8 mouse cellular contexts compared by ENCODE assay signal in the genomic region with DNA sequence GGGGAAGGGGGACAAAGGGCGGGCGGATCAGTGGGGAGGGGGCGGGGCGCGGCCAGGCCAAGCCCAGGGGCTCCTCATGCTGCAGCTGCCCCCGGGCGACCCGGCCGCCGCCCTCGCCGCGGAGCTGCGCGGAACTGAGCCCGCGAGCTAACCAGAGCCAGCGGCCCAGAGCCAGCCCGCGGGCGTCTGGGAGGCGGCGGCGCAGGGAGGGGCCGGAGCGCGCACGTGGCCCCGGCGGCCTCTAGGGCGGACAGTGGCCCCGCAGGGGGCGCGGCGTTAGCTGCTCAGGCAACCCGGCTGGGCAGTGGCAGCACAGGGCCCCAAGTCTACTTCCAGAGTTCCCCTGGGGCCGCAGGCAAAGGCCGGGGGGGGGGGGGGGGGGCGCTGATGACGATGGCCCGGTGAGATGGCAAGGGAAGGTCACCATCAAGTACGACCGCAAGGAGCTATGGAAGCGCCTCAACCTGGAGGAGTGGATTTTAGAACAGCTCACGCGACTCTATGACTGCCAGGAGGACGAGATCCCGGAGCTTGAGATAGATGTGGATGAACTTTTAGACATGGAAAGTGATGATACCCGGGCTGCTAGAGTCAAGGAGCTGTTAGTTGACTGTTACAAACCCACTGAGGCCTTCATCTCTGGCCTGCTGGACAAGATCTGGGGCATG. TPM values are rescaled to one million over a fixed set of nuclear protein-coding genes. Genes with fewer than 3 reads are reported as not detected.
DNase-seq lines count a peak whose midpoint lies in the region; ATAC-seq lines count a peak whose summit lies in the region.

No protein-coding gene starts in this region.

- peak; percentile 69 for ATAC-seq in common myeloid progenitor, adult 5-6 weeks (replicated peaks; ENCODE audit: low read depth, poor library complexity, severe bottlenecking)
- ATAC-seq in hindbrain, embryonic 16.5 days = peak; percentile 60
- ATAC-seq in liver, embryonic 11.5 days (replicated peaks; ENCODE audit: low FRiP score) = peak; percentile 93
- ATAC-seq in midbrain, embryonic 16.5 days = peak; percentile 60

- no peaks in the 10 kb centered on the region for H3K27me3 ChIP-seq in hindbrain, embryonic 16.5 days (replicated peaks; ENCODE audit: control insufficient read depth, insufficient read depth, low read length)
- H3K27me3 ChIP-seq in liver, embryonic 11.5 days (replicated peaks; ENCODE audit: control insufficient read depth, insufficient read depth, low read length) = no peaks in the 10 kb centered on the region
- no peaks in the 10 kb centered on the region for H3K27me3 ChIP-seq in midbrain, embryonic 16.5 days (ENCODE audit: control insufficient read depth, insufficient read depth, low read depth, low read length)

- H3K9ac ChIP-seq in hindbrain, embryonic 16.5 days (ENCODE audit: low read depth, low read length) = peak overlapping the region; percentile 59
- peak overlapping the region; percentile 51 for H3K9ac ChIP-seq in liver, embryonic 11.5 days (ENCODE audit: low read depth, low read length)
- H3K9ac ChIP-seq in midbrain, embryonic 16.5 days (ENCODE audit: low read depth, low read length) = peak overlapping the region; percentile 66

- no peaks in the 10 kb centered on the region for H3K9me3 ChIP-seq in hindbrain, embryonic 16.5 days (ENCODE audit: control insufficient read depth, low read length)
- H3K9me3 ChIP-seq in liver, embryonic 11.5 days (ENCODE audit: control insufficient read depth, low read length) = no peaks in the 10 kb centered on the region
- H3K9me3 ChIP-seq in midbrain, embryonic 16.5 days (replicated peaks; ENCODE audit: control insufficient read depth, low read length, poor library complexity, severe bottlenecking) = no peaks in the 10 kb centered on the region; the same call in 1 of the 2 replicates

- 24% methylated on average over 20 of the region's 49 CpGs for WGBS in hindbrain, embryonic 16.5 days
- 19% methylated on average over 14 of the region's 49 CpGs for WGBS in liver, embryonic 11.5 days
- WGBS in midbrain, embryonic 16.5 days = 19% methylated on average over 14 of the region's 49 CpGs

- H3K36me3 ChIP-seq in hindbrain, embryonic 16.5 days (ENCODE audit: control insufficient read depth, insufficient read depth, low read length) = no peaks in the 10 kb centered on the region
- no peaks in the 10 kb centered on the region for H3K36me3 ChIP-seq in liver, embryonic 11.5 days (ENCODE audit: control insufficient read depth, insufficient read depth, low read length)
- H3K36me3 ChIP-seq in midbrain, embryonic 16.5 days (ENCODE audit: control insufficient read depth, insufficient read depth, low read length) = no peaks in the 10 kb centered on the region

- H3K4me3 ChIP-seq in hindbrain, embryonic 16.5 days (ENCODE audit: low read length) = peak overlapping the region; percentile 52
- H3K4me3 ChIP-seq in liver, embryonic 11.5 days (ENCODE audit: low read depth, low read length) = peak overlapping the region; percentile 45
- peak overlapping the region; percentile 46 for H3K4me3 ChIP-seq in midbrain, embryonic 16.5 days (ENCODE audit: low read depth, low read length)

- no peak overlapping the region for H3K27ac ChIP-seq in hindbrain, embryonic 16.5 days (ENCODE audit: low read depth, low read length)
- H3K27ac ChIP-seq in liver, embryonic 11.5 days (ENCODE audit: low read depth, low read length) = no peak overlapping the region
- H3K27ac ChIP-seq in midbrain, embryonic 16.5 days (ENCODE audit: low read length) = no peak overlapping the region

- peak; percentile 8 for DNase-seq in right cerebral cortex, adult 18-20 months
- DNase-seq in right cerebral cortex, postnatal 36 days (ENCODE audit: low spot score in 2 of 2) = no peak
- peak; percentile 58 for DNase-seq in gastrocnemius, postnatal 25 days
- peak; percentile 40 for DNase-seq in liver, embryonic 11.5 days (ENCODE audit: low spot score)
- DNase-seq in thymus, postnatal 25 days = peak; percentile 17

- peak overlapping the region; percentile 77 for H3K4me2 ChIP-seq in hindbrain, embryonic 16.5 days (ENCODE audit: low read length)
- peak overlapping the region; percentile 56 for H3K4me2 ChIP-seq in liver, embryonic 11.5 days
- H3K4me2 ChIP-seq in midbrain, embryonic 16.5 days (ENCODE audit: low read length) = peak overlapping the region; percentile 62

- no peaks in the 10 kb centered on the region for H3K4me1 ChIP-seq in hindbrain, embryonic 16.5 days (ENCODE audit: control insufficient read depth, insufficient read depth, low read depth, low read length)
- H3K4me1 ChIP-seq in liver, embryonic 11.5 days (replicated peaks; ENCODE audit: control insufficient read depth, insufficient read depth, low read length) = no peaks in the 10 kb centered on the region
- H3K4me1 ChIP-seq in midbrain, embryonic 16.5 days (ENCODE audit: control insufficient read depth, insufficient read depth, low read length) = no peaks in the 10 kb centered on the region

RNA-seq across cellular contexts. Expression of gene Smim9, which starts 7.9 kb away (rescaled TPM):
- total RNA-seq in common myeloid progenitor, adult 5-6 weeks (2017) = not detected in 2 replicates
- total RNA-seq in gastrocnemius, postnatal 25 days (2021) = not detected
- polyA plus RNA-seq in hindbrain, embryonic 16.5 days (2015; fragmentation: Nextera tagmentation; extraction: Ambion mirVana) = not detected in 2 replicates
- polyA plus RNA-seq in liver, embryonic 11.5 days (2014; fragmentation: Nextera tagmentation; extraction: Ambion mirVana) = not detected in 2 replicates
- polyA plus RNA-seq in midbrain, embryonic 16.5 days (2015; fragmentation: Nextera tagmentation; extraction: Ambion mirVana) = not detected in 2 replicates

RNA-seq across cellular contexts. Expression of gene Mpp1, which starts 24.9 kb away (rescaled TPM):
- total RNA-seq in common myeloid progenitor, adult 5-6 weeks (2017) = 36.8 and 38.4 TPM in 2 replicates
- total RNA-seq in gastrocnemius, postnatal 25 days (2021) = 10 to 100 TPM; 12.8 to 17.8 TPM
- polyA plus RNA-seq in hindbrain, embryonic 16.5 days (2015; fragmentation: Nextera tagmentation; extraction: Ambion mirVana) = 30.5 and 31.8 TPM in 2 replicates
- 45.7 and 53.6 TPM in 2 replicates for polyA plus RNA-seq in liver, embryonic 11.5 days (2014; fragmentation: Nextera tagmentation; extraction: Ambion mirVana)
- polyA plus RNA-seq in midbrain, embryonic 16.5 days (2015; fragmentation: Nextera tagmentation; extraction: Ambion mirVana) = 21.9 and 22.6 TPM in 2 replicates

Comparison
In these comparisons a context has a peak if more than half of its experiments do, and no peak if none do; other contexts are left out.
1. DNase-seq: peak in right cerebral cortex, adult 18-20 months (single experiment), gastrocnemius, postnatal 25 days (single experiment), liver, embryonic 11.5 days (single experiment) and thymus, postnatal 25 days (single experiment); none in right cerebral cortex, postnatal 36 days (0 of 2).
2. Peak in every context shown above with its lines, with median percentiles within 50 percentile points of each other: ATAC-seq, H3K4me2 ChIP-seq, H3K4me3 ChIP-seq and H3K9ac ChIP-seq.